Mouse (Mus musculus) testis, adult 2 months (tissue): ENCODE measurements around the gene Pigl. TPM values are rescaled to one million over a fixed set of nuclear protein-coding genes. Genes with fewer than 3 reads are reported as not detected.

Experiments
- H3K27ac ChIP-seq: fragments of 200-500 bp; 2 replicates; pipeline ENCODE4 v1.5.1; 2012; ENCODE audit warnings: low read depth, low read length; ENCODE audit not compliant: control insufficient read depth, insufficient read depth
- H3K27me3 ChIP-seq: fragments of 200-500 bp; 2 replicates; pipeline ENCODE4 v1.6.1; 2012; ENCODE audit warnings: mild to moderate bottlenecking, low read length, moderate library complexity; ENCODE audit not compliant: control insufficient read depth, insufficient read depth
- H3K36me3 ChIP-seq: fragments of 200-500 bp; 2 replicates; pipeline ENCODE4 v1.6.1; 2012; ENCODE audit warnings: mild to moderate bottlenecking, low read length; ENCODE audit not compliant: control insufficient read depth, insufficient read depth
- H3K4me1 ChIP-seq: fragments of 200-500 bp; 2 replicates; pipeline ENCODE4 v1.6.1; 2012; ENCODE audit warnings: low read length; ENCODE audit not compliant: control insufficient read depth, insufficient read depth
- H3K4me3 ChIP-seq: fragments of 200-500 bp; 2 replicates; pipeline ENCODE4 v1.5.1; 2012; ENCODE audit warnings: low read depth, mild to moderate bottlenecking, low read length, moderate library complexity, mixed read lengths; ENCODE audit not compliant: control insufficient read depth
- CTCF ChIP-seq: fragments of 200-500 bp; IDR thresholded peaks from 2 replicates; pipeline ENCODE4 v1.5.1; 2012; ENCODE audit warnings: low read depth, mild to moderate bottlenecking, inconsistent platforms, low read length, moderate library complexity; ENCODE audit not compliant: control insufficient read depth, insufficient read depth, insufficient replicate concordance
- POLR2A ChIP-seq: fragments of 200-500 bp; IDR thresholded peaks from 2 replicates; pipeline ENCODE4 v1.6.1; 2012; ENCODE audit warnings: low read depth, mild to moderate bottlenecking, inconsistent platforms, low read length, moderate library complexity; ENCODE audit not compliant: control insufficient read depth
- polyA plus RNA-seq: library from polyadenylated mRNA; depleted of rRNA; stranded (reverse); fragments of >200 nt; gene quantifications from 2 replicates; pipeline ENCODE4 v1.2.3, GENCODE M21; 2012

Gene Pigl
- polyA plus RNA-seq, 1 experiment, result 5.8 TPM

DNA sequence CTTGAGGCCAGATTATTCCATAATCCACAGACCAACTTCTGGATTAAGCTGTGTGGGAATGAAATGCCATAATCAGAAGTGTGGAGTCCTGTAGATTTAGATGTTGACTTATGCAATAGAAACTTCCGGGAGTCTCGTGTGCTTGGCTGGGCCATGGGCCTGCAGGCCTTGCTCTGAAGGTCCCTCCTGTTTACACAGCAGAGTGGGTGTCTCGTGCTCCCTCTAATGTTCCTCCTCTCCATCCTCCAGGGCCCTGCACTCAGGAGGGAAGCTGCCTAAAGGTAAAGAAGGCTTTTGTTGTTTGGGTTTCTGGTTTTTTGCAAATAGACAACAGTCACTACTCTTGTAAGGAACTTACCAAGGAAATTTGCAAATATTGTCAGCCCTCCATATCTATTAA, 51.3 kb downstream of the Pigl start:
- H3K4me1 ChIP-seq, result no peaks in the 10 kb centered on the region
- H3K27ac ChIP-seq, result no peak overlapping the region
- H3K36me3 ChIP-seq, result no peaks in the 10 kb centered on the region
- H3K4me3 ChIP-seq, result no peak overlapping the region
- H3K27me3 ChIP-seq, result no peaks in the 10 kb centered on the region
- no peak for TF ChIP-seq POLR2A
- TF ChIP-seq CTCF, result no peak

DNA sequence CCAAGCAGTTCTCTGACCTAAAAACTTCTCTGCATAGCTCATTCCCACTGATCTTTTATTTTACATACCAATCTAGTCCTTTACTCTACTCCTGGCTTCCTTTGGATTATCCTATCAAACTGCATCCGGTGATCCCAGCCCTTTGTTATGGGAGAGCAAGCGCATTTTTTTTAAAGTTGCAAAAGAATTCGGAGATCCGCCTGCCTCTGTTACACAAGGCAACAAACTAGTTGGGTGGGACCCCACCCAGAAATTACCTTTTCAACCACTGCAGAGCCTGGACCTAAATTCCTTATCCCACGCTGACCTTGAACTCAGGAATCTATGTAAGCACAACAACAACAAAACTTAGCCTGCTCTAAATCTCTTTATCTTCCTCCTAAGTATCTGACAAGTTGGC, 52.7 kb downstream of the Pigl start:
- Histone ChIP-seq H3K36me3 (no peaks in the 10 kb centered on the region), H3K4me1 (no peaks in the 10 kb centered on the region), H3K27ac (no peak overlapping the region), H3K27me3 (no peaks in the 10 kb centered on the region), H3K4me3 (no peak overlapping the region)
- TF ChIP-seq POLR2A (no peak), CTCF (no peak)

DNA sequence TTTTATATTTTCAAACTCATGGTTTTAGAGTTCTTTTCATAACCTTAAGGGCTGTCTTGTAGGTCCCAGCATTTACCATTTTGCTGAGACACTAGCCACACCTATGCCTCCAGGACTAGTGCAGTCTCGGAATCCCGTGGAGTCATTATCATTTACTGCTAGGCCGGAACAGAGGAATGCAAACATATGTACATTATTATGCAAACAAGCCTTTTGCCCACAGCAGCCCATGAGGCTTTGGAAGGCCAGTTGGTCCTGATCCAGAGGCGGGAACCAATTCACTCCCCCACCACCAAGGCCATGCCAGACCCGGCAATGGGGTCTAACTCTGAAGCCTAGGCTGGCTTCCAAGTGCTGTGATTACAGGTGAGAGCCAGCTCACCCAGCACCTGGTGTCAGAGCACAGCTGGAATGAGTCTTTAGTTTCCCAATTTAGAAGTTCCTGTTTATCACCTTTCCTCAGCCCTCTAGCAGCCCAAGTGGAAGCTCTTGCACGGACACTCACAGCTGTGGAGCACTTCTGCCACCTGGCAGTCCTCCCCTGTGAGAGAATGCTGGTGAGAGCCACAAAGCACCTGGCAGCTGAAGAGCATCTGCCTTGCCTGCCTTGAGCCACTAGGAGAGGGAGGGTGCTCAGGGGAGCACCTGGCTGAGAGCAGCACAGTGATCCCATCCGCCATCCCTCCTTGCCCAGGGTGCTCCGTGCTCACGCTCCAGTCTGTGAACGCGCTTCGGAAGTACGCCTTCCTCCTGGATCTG, 53.4 kb downstream of the Pigl start:
- Histone ChIP-seq H3K36me3 (no peaks in the 10 kb centered on the region), H3K27me3 (no peaks in the 10 kb centered on the region), H3K4me3 (no peak overlapping the region), H3K27ac (no peak overlapping the region), H3K4me1 (no peaks in the 10 kb centered on the region)
- TF ChIP-seq CTCF (no peak), POLR2A (no peak)

- TF ChIP-seq CTCF, result no peak
- TF ChIP-seq POLR2A, result no peak
- no peak overlapping the region for H3K27ac ChIP-seq
- H3K4me3 ChIP-seq, result no peak overlapping the region
- H3K27me3 ChIP-seq, result no peaks in the 10 kb centered on the region
- no peaks in the 10 kb centered on the region for H3K4me1 ChIP-seq
- H3K36me3 ChIP-seq, result no peaks in the 10 kb centered on the region
Observed at GRCm38 (mm10) chr11:62512529-62513080, 54.3 kb downstream of the Pigl start.

DNA sequence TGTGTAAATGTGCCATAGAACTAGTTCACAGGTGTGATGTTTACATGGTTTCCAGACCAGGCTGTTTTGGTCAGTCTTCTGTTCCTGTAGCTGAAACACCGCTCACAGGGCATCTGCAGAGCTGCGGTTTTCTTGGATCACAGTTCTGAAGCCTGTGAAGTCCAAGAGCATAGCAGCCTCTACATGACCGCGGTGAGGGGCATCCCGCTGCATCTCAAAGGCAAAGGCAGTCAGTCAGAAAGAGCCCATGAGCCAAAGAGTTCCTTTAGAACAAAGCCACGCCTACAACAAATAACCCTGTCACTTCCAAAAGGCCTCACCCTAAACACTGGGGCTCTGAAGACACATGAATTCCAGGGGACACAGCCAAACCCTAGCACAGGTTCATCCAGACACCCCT, 55.1 kb downstream of the Pigl start:
- Histone ChIP-seq H3K4me1 (no peaks in the 10 kb centered on the region), H3K27ac (no peak overlapping the region), H3K36me3 (no peaks in the 10 kb centered on the region), H3K4me3 (no peak overlapping the region), H3K27me3 (no peaks in the 10 kb centered on the region)
- TF ChIP-seq CTCF, result no peak
- TF ChIP-seq POLR2A, result no peak

DNA sequence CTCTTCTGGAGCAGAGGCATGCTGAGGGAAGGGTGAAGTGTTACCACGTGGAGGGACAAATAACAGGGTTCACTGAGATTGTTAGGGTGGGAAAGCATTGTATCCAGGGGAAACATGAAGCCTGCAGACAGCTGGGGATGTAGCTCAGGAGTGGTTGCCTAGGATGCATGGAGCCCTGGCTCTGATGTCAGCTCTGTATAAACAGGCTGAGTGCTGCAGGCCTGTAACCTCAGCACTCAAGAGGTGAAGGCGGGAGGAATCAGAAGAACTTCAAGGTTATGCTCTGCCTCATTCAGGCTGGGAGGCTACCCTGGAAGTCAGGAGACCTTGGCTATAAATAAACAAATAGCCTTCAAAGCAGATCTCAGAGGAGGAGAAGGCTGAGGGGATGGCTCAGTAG, 60.7 kb downstream of the Pigl start:
- no peaks in the 10 kb centered on the region for H3K36me3 ChIP-seq
- no peak overlapping the region for H3K27ac ChIP-seq

GRCm38 (mm10) chr11:62522283-62522682, 64.0 kb downstream of the Pigl start:
- Histone ChIP-seq H3K4me3 (no peak overlapping the region), H3K4me1 (no peaks in the 10 kb centered on the region), H3K36me3 (no peaks in the 10 kb centered on the region), H3K27me3 (no peaks in the 10 kb centered on the region), H3K27ac (no peak overlapping the region)
- TF ChIP-seq POLR2A (no peak), CTCF (no peak)

More for the DNA sequence above, 60.7 kb downstream of the Pigl start:
- TF ChIP-seq CTCF (no peak), POLR2A (no peak)
- Histone ChIP-seq H3K27me3 (no peaks in the 10 kb centered on the region), H3K4me3 (no peak overlapping the region), H3K4me1 (no peaks in the 10 kb centered on the region)
